Mouse (Mus musculus) 3T3-L1 (cell line): ENCODE results near the gene Olfr1427.
"Not testable (repeated sequence)": the region's sequence is repeated elsewhere in the genome, so short reads cannot be mapped to it uniquely, and the experiment has no call there.

Source experiments
- DNase-seq: peaks from one replicate; pipeline ENCODE4 v3.0.0-alpha.2; 2015; ENCODE audit warnings: low read depth, low spot score

The Olfr1427 gene

DNA sequence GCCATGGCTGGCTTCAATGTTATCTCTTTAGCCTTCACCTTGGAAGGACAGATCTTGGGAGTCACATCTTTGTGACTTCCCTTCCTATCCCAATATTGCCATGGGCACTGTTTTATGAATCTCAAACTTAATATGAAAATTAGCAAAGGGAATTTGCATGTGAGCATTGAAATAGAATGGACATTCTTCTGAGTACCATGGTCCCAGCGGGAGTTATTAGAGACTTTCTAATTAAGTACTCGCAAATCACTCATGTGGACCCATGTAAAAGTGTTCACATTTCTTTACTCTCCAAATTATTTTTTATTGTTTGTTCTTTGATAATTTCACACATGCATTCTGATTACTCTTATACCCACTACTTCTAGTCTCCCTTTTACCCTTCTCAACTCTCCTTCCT lies at the start of gene Olfr1427:
TSS of gene Olfr1427 (minus strand) at position 101 of the 400 bp plus-strand sequence.
- DNase-seq = no peak

DNA sequence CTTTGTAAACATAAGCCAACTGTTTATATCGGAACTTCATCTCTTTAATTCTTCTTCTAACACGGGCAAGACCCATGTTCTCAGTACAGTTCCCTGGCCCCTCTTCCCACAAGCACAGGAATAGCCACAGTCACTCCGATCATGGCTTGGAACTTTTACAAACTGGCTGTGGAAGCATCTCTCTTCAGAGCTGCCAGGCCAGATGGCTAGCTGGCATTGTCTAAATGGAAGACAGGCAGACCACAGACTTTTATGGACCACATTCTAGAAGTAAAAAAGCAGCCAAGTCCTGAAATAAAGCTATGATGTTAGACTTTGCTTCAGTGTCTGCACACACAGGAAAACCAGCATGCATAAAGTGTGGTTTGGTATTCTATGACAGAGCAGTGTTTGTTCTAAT lies 42.3 kb upstream of the Olfr1427 start:
- DNase-seq = no peak

DNA sequence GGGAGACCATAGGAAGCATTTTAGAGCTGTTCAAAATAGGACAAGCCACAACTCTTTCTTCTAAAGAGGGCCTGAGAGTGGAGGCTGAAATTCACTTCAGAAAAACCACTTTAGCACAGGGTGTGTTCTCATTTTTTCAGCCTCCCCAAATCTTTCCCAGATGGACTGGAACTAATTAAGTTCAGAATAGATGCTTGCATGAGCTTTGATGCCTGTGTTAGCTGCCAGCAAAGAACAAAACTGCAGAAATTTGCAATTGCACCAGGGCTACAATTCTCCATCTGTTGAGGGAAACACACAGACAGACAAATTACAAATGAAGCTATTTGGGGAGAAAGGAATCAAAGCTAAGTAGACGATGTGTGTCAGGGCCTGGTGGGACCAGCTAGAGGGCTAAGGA lies 40.2 kb upstream of the Olfr1427 start:
- DNase-seq = no peak

DNA sequence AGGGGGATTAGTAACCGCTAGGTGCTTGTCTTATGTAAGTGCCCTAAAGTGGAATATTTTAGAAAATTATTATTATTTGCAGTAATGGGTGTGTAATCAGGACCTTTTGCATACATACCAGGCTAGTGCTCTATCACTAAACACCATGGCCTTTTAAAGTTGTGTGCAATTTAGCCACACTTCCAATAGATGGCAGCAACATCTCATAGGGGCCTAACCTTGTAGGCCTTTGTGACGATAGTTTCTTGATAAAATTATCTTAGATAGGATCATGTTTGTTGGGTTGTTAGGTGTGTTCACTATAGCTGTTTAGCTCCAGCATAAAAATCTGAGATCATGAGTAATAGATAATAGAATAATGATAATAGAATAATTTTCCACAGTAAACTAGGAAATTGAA lies 31.2 kb upstream of the Olfr1427 start:
- DNase-seq = peak; percentile 75

DNA sequence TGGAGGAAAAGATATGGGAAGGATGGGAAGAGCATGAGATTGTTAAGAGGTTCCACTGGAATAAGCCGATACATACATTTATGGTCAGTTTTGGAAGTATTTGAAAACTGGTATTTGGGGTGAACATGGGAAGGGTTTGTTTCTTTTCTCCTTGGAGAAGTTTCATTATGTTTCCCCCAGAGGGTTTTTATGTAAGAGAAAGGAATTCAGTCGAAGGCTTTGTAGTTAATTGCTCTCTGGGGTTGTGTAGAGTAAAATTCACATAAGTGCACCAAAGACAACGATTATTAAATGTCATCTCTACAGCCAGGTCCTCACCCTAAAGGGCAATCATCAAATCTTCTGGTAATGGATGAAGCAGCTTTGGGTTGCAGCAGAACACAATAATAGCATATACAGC lies 20.0 kb upstream of the Olfr1427 start, which contains the start of gene Olfr76:
TSS of gene Olfr76 (minus strand) at position 101 of the 400 bp plus-strand sequence.
- no peak for DNase-seq

DNA sequence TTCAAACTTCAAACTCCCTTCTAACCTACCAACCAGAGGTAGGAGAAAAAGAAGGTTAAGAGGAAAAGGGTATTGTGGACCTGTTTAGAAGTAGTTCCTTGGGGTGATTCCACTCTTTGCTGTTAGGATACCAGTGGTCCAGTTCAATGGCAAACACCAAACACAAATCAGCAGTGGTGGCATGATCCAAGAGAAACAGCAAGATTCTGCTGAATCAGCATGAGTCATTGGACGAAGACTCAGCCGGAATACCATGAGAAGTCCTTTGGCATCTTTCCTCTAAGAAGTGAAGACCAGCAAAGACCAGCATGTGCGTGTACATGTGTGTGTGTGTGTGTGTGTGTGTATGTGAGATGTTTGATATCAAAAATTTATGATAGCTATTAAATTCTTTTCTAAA lies 13.3 kb upstream of the Olfr1427 start:
- DNase-seq = peak; percentile 5

DNA sequence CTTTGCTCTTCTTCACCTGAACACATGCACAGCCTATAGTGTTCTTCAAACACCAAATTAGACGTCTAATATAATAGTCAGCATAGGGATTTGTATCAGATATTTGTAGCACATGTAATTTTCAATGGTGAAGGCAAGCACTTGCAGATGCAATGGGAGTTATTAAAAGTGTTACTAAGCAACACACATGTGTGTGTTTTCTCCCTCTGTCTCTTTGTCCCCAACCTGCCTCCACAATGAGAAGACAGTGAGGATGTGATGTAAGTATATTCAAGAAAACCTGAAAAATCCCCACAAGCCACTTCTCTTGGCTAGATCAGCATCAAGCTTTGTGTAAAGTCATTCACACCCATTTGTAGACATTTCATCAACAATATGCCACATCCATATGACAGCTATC lies 12.7 kb upstream of the Olfr1427 start, which contains the start of gene Olfr1428:
TSS of gene Olfr1428 (minus strand) at position 101 of the 400 bp plus-strand sequence.
- DNase-seq = no peak

DNA sequence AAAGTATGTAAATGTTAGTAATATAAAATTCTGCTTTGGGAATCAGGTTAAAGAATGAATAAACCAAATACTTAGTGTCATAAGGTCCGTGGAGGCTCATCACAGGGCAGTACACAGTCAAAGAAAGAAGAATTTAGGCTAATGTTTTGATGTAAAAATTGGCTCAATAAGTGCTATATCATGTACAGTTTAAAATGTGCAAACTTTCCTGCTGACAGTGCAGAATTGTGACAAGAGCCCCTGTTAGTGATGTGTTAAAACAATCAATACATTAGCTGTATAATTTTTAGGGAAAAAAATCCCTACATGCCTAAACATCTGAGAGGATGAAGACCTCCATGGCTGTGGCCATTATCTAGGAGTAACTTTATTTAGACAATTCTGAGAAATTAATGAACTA lies 10.7 kb upstream of the Olfr1427 start:
- no peak for DNase-seq

DNA sequence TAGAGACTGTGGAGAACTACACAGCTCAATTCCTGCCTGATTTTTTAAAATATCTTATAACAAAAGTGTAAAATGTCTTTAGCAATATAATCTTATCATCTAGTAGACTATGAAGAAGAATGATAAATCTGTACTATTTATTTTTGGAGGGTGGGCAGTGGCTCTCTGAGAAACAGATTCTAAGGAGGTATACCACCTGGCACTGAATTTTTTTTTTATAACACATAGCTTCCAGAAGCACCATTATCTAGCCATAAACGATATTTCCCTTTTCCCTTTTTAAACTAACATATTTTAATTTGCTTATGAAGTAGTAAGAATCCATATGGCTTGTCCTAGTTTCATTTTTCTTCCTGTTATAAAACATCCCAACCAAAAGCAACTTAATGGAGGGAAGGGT lies 1.4 kb upstream of the Olfr1427 start:
- no peak for DNase-seq

DNA sequence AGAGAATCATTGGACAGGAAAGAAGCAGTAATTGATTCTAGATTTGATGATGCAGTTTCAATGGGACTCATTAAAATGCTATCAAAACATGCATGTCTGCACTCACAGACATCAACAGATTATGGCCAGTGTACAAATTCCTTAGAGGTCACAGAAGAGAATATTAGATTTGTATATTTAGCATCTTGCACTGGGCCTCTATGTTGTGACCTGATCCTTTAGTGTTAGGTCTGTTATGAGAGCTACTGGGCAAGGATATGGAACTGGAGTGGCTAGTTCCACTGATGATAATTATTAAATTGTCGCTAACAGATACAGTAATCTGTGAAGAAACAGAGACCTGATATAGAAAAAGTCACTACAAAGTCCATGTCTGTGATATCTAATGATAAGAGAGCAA lies 11.2 kb downstream of the Olfr1427 start, which contains the start of gene Olfr1426:
TSS of gene Olfr1426 (minus strand) at position 101 of the 400 bp plus-strand sequence.
- DNase-seq = no peak

DNA sequence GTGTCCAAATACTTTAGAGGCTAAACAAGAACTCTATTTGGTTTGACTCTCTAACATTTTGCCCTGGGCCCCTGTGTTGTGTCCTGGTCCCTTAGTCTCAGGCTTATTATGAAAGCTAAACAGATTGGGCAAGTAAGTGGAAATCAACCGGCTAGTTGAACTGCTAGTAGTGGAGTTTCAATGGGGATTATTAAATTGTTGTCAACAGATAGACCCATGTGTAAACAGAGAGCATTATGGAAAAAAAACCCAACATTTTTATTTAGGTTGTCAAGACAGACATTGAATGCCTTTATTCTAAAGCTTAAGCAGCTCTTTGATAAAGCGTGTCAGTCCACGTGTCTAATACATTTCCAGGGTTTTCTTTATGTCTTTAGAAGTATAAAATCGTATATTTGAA lies 25.5 kb downstream of the Olfr1427 start, which contains the start of gene Olfr1425:
TSS of gene Olfr1425 (minus strand) at position 101 of the 400 bp plus-strand sequence.
- not testable (repeated sequence) for DNase-seq

DNA sequence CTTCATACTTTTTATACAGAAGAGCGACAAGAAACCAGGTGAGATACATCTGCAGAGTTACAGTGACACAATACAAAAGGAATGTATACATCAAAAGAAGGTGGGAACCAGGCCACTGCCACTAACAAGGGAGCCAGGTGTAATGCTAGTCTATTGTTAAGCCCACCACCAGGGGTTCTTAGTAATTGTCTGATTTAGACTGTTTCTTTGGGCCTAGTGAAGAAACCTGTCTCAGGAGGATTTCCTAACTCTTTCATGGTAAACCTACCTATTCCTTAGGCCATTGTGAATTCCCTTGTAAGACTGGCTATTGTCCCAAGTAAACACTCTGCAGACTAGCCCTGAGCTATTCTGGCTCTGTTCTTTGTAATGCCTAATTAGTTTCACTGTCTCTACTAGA lies 33.6 kb downstream of the Olfr1427 start:
- DNase-seq = not testable (repeated sequence)

DNA sequence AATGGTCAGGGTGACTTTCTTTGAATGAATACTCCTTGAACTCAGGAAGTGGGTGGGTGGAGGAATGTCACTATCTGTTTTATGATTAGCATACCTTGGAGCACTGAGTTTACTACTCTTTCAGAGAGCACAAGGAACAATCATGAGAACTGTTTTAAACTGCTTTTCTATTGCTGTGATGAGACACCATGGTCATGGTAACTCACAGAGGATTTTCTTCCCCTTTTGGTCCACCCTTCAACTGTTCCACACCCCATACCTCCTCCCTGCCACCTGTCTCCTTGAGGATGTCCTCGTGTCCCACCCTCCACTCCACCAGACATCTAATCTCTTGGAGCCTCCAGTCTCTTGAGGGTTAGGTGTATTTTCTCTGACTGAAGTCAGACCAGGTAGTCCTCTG lies 35.3 kb downstream of the Olfr1427 start:
- DNase-seq = not testable (repeated sequence)

DNA sequence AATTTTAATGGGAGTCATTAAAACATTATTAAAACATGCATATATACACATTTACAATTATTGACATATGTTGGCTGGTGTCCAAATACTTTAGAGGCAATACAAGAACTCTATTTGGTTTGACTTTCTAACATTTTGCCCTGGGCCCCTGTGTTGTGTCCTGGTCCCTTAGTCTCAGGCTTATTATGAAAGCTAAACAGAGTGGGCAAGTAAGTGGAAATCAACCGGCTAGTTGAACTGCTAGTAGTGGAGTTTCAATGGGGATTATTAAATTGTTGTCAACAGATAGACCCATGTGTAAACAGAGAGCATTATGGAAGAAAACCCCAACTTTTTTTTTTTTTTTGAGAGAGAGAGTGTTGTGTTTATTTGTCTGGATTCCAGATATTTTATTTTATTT lies 40.6 kb downstream of the Olfr1427 start, which contains the start of gene Olfr1424:
TSS of gene Olfr1424 (minus strand) at position 101 of the 400 bp plus-strand sequence.
- not testable (repeated sequence) for DNase-seq
